18 mouse cellular contexts compared by ENCODE assay signal in the genomic region with DNA sequence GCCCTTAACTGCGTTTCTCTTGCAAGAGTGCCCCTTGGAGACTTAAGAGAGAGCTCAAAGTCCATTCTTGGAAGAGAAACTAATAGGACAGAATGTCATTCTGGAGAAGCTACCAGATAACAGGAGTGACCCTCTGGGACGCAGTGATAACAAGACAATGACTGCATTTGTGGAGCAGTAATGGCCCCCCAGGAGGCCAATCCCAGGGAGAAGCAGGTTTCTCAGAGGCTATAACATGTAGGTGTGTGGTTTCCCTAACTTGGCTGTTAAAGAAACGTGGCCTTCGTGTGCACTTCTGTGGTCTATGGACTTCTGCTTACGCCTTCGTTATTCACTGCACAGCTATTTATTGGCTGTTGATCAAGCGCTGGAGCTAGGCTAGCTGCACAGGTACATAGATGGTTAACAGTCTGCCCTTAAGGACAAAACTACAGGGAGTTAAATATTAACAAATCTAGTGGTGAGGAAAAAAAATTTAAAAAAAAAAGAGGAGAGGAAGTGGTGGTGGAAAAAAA. TPM values are rescaled to one million over a fixed set of nuclear protein-coding genes. Genes with fewer than 3 reads are reported as not detected.
DNase-seq lines count a peak whose midpoint lies in the region; ATAC-seq and TF ChIP-seq lines count a peak whose summit lies in the region.
"Had no signal": no experiment of that assay in that cellular context is flagged by ENCODE, and none has a peak within 500 bp of the region (broad histone marks: within the 10 kb centered on the region; RNA-seq: fewer than 3 reads in every experiment).

No protein-coding gene starts in this region.

- H3K36me3 ChIP-seq in intestine, embryonic 15.5 days, result no peaks in the 10 kb centered on the region
- no peaks in the 10 kb centered on the region for H3K36me3 ChIP-seq in stomach, embryonic 14.5 days (ENCODE audit: control insufficient read depth, insufficient read depth, low read length)
- H3K36me3 ChIP-seq in thymus, adult 2 months (ENCODE audit: control insufficient read depth, insufficient read depth, low read length), result no peaks in the 10 kb centered on the region

- no peak overlapping the region for H3K9ac ChIP-seq in intestine, embryonic 15.5 days
- no peak overlapping the region for H3K9ac ChIP-seq in stomach, embryonic 14.5 days (replicated peaks; ENCODE audit: low read depth, low read length)

- H3K27ac ChIP-seq in intestine, embryonic 15.5 days, result peak overlapping the region; percentile 81
- no peak overlapping the region for H3K27ac ChIP-seq in stomach, embryonic 14.5 days (ENCODE audit: low read length)
- no peak overlapping the region for H3K27ac ChIP-seq in thymus, adult 2 months (ENCODE audit: control insufficient read depth, insufficient read depth, low read length)

- H3K4me3 ChIP-seq in intestine, embryonic 15.5 days (replicated peaks), result no peak overlapping the region
- H3K4me3 ChIP-seq in stomach, embryonic 14.5 days (ENCODE audit: low read depth, low read length), result no peak overlapping the region
- H3K4me3 ChIP-seq in thymus, adult 2 months (ENCODE audit: control insufficient read depth, insufficient read depth, low read length), result no peak overlapping the region

- TF ChIP-seq POLR2A in thymus, adult 2 months (IDR thresholded peaks at IDR 0.05; ENCODE audit: control insufficient read depth, extremely low read depth, insufficient read depth, low read length, poor library complexity), result no peak

- TF ChIP-seq CTCF in thymus, adult 2 months (IDR thresholded peaks at IDR 0.05; ENCODE audit: borderline replicate concordance, control insufficient read depth, extremely low read depth, insufficient read depth, low read length, poor library complexity), result no peak

- H3K4me2 ChIP-seq in intestine, embryonic 15.5 days (replicated peaks), result peak overlapping the region; percentile 33; the same call in 1 of the 2 replicates
- H3K4me2 ChIP-seq in stomach, embryonic 14.5 days (replicated peaks; ENCODE audit: low read depth, low read length), result no peak overlapping the region
- H3K4me2 ChIP-seq: midbrain, embryonic 11.5 days had no signal

- peak; percentile 94 for ATAC-seq in intestine, embryonic 15.5 days
- peak; percentile 74; the same call in 1 of the 2 replicates for ATAC-seq in stomach, embryonic 14.5 days (ENCODE audit: insufficient number of reproducible peaks, insufficient read depth, low FRiP score, low read depth)
- ATAC-seq: inflammation-experienced regulatory T-cells, adult 6 months had no signal

- H3K9me3 ChIP-seq in intestine, embryonic 15.5 days, result no peaks in the 10 kb centered on the region
- no peaks in the 10 kb centered on the region for H3K9me3 ChIP-seq in stomach, embryonic 14.5 days (ENCODE audit: control insufficient read depth, low read depth, low read length)

- peaks cover 3% of the 10 kb centered on the region; the same call in 1 of the 2 replicates for H3K4me1 ChIP-seq in intestine, embryonic 15.5 days (replicated peaks)
- no peaks in the 10 kb centered on the region for H3K4me1 ChIP-seq in stomach, embryonic 14.5 days (ENCODE audit: control insufficient read depth, insufficient read depth, low read length)
- H3K4me1 ChIP-seq in thymus, adult 2 months (replicated peaks; ENCODE audit: control insufficient read depth, insufficient read depth, low read length), result 0 out of 2 replicates have a peak, but pooled peaks cover 2% of the 10 kb centered on the region

- peak; percentile 57 for DNase-seq in kidney, adult 18-20 months
- peak; percentile 62 to 79 for DNase-seq in kidney, postnatal 25 days
- no peak for DNase-seq in frontal cortex, postnatal 10 days (ENCODE audit: low spot score in 2 of 2)
- DNase-seq in adrenal gland, postnatal 10 days, result no peak
- no peak for DNase-seq in thymus, adult 2 months
- DNase-seq: cerebellum, adult 11-12 months; lung, postnatal 10 days had no signal

- 56% methylated on average over 7 of the region's 7 CpGs for WGBS in intestine, embryonic 15.5 days
- WGBS in stomach, embryonic 14.5 days, result 66% methylated on average over 7 of the region's 7 CpGs
- 66% methylated on average over 7 of the region's 7 CpGs for WGBS in thymus, adult 2 months

- H3K27me3 ChIP-seq in intestine, embryonic 15.5 days (replicated peaks), result no peaks in the 10 kb centered on the region
- H3K27me3 ChIP-seq in stomach, embryonic 14.5 days (ENCODE audit: control insufficient read depth, insufficient read depth, low read length), result no peaks in the 10 kb centered on the region
- H3K27me3 ChIP-seq in thymus, adult 2 months (ENCODE audit: control insufficient read depth, insufficient read depth, low read length), result no peaks in the 10 kb centered on the region

RNA-seq across cellular contexts. Expression of a gene that starts 15.7 kb away (rescaled TPM):
- 60.3 and 67.6 TPM in 2 replicates for polyA plus RNA-seq in intestine, embryonic 15.5 days (2015; fragmentation: Nextera tagmentation; extraction: Ambion mirVana)
- 74.6 and 75.1 TPM in 2 replicates for polyA plus RNA-seq in stomach, embryonic 14.5 days (2014; fragmentation: Nextera tagmentation; extraction: Ambion mirVana)
- total RNA-seq in adrenal gland, postnatal 10 days (2021), result 100 to 1,000 TPM in 1 of 2 experiments, 10 to 100 TPM in 1; 97.7 to 115 TPM
- 35.9 and 40.7 TPM in 2 replicates for polyA plus RNA-seq in thymus, adult 2 months (2012; rRNA removed)

RNA-seq across cellular contexts. Expression of a gene that starts 42.5 kb away (rescaled TPM):
- polyA plus RNA-seq in intestine, embryonic 15.5 days (2015; fragmentation: Nextera tagmentation; extraction: Ambion mirVana), result not detected in 2 replicates
- polyA plus RNA-seq in stomach, embryonic 14.5 days (2014; fragmentation: Nextera tagmentation; extraction: Ambion mirVana), result not detected in 2 replicates
- total RNA-seq in adrenal gland, postnatal 10 days (2021), result not detected
- polyA plus RNA-seq in thymus, adult 2 months (2012; rRNA removed), result 0.39 TPM in 1 of 2 replicates, not detected in the other
- total RNA-seq: hematopoietic stem cell, adult 5-6 weeks; left cerebral cortex, adult 18-20 months had no signal
- polyA plus RNA-seq: cortical plate, adult 2 months; embryonic facial prominence, embryonic 14.5 days; forebrain, embryonic 11.5 days; inflammation-experienced regulatory T-cells, adult 6 months; limb, embryonic 11.5 days; midbrain, embryonic 11.5 days; urinary bladder, adult 2 months had no signal

Comparison
In these comparisons a context has a peak if more than half of its experiments do, and no peak if none do; other contexts are left out.
1. DNase-seq: peak in kidney, adult 18-20 months (single experiment) and kidney, postnatal 25 days (2 of 2); none in frontal cortex, postnatal 10 days (0 of 2), adrenal gland, postnatal 10 days (single experiment) and thymus, adult 2 months (single experiment).